Mouse (Mus musculus) lung, postnatal 4 days (tissue): ENCODE results near the gene Etfb.
A peak's percentile ranks its signal among the peaks of the same experiment; 100 is the strongest.
"Not testable (repeated sequence)": the region's sequence is repeated elsewhere in the genome, so short reads cannot be mapped to it uniquely, and the experiment has no call there.

Source experiments
- DNase-seq, 2 experiments: peaks; one replicate each; pipeline ENCODE4 v3.0.0; 2021

Etfb gene

GRCm38 (mm10) chr7:43443917-43444293 is at the start of gene Etfb, which contains the start of gene Gm45233:
Gene Etfb (plus strand): TSS chr7:43444083.
Gene Gm45233 (plus strand): TSS chr7:43444128.
- peak; percentile 96 to 98 for DNase-seq

- DNase-seq: no peak
These were observed 44.4 kb upstream of the Etfb start for GRCm38 (mm10) chr7:43399501-43399900.

- DNase-seq: no peak
These were observed 41.2 kb upstream of the Etfb start for GRCm38 (mm10) chr7:43402718-43403117.

GRCm38 (mm10) chr7:43407573-43407972 is 36.3 kb upstream of the Etfb start:
- DNase-seq: no peak

GRCm38 (mm10) chr7:43408131-43408553 is 35.7 kb upstream of the Etfb start, which contains the start of gene Siglecg:
Gene Siglecg (plus strand): TSS chr7:43408204.
- no peak for DNase-seq

- DNase-seq: no peak
These were observed 34.8 kb upstream of the Etfb start for GRCm38 (mm10) chr7:43409084-43409483.

GRCm38 (mm10) chr7:43411724-43412123 is 32.2 kb upstream of the Etfb start:
- not testable (repeated sequence) for DNase-seq

GRCm38 (mm10) chr7:43417298-43417697 is 26.6 kb upstream of the Etfb start:
- DNase-seq: no peak

GRCm38 (mm10) chr7:43422995-43423617 is 20.8 kb upstream of the Etfb start:
- peak; percentile 79 to 88 for DNase-seq

GRCm38 (mm10) chr7:43423991-43424625 is 19.8 kb upstream of the Etfb start:
- no peak for DNase-seq

- no peak for DNase-seq
These were observed 16.5 kb upstream of the Etfb start, which contains the start of gene Lim2 for GRCm38 (mm10) chr7:43427406-43427805. Gene Lim2 (plus strand): TSS chr7:43427670.

- no peak for DNase-seq
These were observed 14.4 kb upstream of the Etfb start for GRCm38 (mm10) chr7:43429500-43429899.

GRCm38 (mm10) chr7:43432891-43433290 is 11.0 kb upstream of the Etfb start:
- DNase-seq: no peak

- DNase-seq: no peak
These were observed 9.2 kb upstream of the Etfb start for GRCm38 (mm10) chr7:43434676-43435075.

GRCm38 (mm10) chr7:43436341-43437255 is 7.3 kb upstream of the Etfb start, which contains the start of gene Nkg7:
Gene Nkg7 (plus strand): TSS chr7:43437073.
- DNase-seq: no peak

- no peak for DNase-seq
These were observed 5.3 kb upstream of the Etfb start for GRCm38 (mm10) chr7:43438611-43439010.

GRCm38 (mm10) chr7:43440482-43440881 is 3.4 kb upstream of the Etfb start, which contains the start of gene Cldnd2:
Gene Cldnd2 (plus strand): TSS chr7:43440782.
- no peak for DNase-seq

- no peak for DNase-seq
These were observed 2.8 kb upstream of the Etfb start for GRCm38 (mm10) chr7:43441071-43441470.

- DNase-seq: no peak
These were observed 1.2 kb upstream of the Etfb start for GRCm38 (mm10) chr7:43442684-43443083.

GRCm38 (mm10) chr7:43443126-43443916 is 562 bp upstream of the Etfb start:
- DNase-seq: peak; percentile 88 to 91

- peak in 1 of 2 experiments; percentile 42 for DNase-seq
These were observed 3.9 kb downstream of the Etfb start for GRCm38 (mm10) chr7:43447801-43448200.

GRCm38 (mm10) chr7:43448246-43448645 is 4.4 kb downstream of the Etfb start:
- no peak for DNase-seq
